Mouse (Mus musculus): ENCODE data around the gene Cnn2.

DNA sequence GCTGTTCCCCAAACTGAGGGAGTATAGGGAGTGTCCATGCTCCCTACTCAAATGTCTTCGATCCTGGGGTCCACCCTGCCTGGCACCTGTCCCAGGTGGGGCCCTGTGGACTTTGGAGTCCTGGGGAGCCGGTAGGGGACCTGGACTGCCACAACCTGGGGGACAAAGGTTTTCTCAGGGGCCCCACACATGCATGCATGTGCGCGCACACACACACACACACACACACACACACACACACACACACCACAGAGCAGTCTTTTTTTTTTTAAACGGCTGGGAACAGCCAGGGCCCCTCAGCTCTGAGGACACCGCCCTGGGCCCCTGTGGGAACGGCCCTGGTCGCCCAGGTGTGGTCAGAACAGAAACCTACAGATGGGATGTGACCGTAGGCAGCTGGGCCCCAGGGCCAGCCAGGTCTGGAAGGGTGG lies 44.9 kb upstream of the Cnn2 start:
- TF ChIP-seq POLR2A (IDR thresholded peaks at IDR 0.05; ENCODE audit: low read depth, low read length) (no peak), CTCF (IDR thresholded peaks at IDR 0.05; ENCODE audit: borderline replicate concordance, insufficient read depth, low read length) (no peak)

All from embryonic fibroblast, embryonic 13.5 days (primary cell).